Mouse (Mus musculus) hindlimb bud, embryonic 11.5 days (tissue): ENCODE results near the gene Slc6a4.
"Not testable (repeated sequence)": the region's sequence is repeated elsewhere in the genome, so short reads cannot be mapped to it uniquely, and the experiment has no call there.

Experiments used
- DNase-seq: peaks from one replicate; pipeline ENCODE4 v3.0.0-alpha.2; 2012; ENCODE audit warnings: low read depth, low spot score; ENCODE audit errors: extremely low spot score

Gene Slc6a4

DNA sequence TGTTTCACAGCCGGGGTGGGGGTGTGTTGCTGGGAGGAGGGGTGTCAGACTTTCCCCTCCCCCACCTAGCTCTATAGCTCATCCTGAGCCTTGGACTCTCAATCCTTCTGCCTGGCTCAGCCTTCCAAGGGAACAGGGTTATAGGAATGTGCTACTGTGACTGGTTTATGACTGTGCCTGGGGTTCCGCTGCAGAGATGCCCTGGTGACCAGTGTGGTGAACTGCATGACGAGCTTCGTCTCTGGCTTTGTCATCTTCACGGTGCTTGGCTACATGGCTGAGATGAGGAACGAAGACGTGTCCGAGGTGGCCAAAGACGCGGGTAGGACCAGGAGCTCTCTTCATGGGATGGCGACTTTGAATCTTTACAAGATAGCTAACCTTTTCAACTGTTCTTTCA, 19.6 kb downstream of the Slc6a4 start:
- no peak for DNase-seq

DNA sequence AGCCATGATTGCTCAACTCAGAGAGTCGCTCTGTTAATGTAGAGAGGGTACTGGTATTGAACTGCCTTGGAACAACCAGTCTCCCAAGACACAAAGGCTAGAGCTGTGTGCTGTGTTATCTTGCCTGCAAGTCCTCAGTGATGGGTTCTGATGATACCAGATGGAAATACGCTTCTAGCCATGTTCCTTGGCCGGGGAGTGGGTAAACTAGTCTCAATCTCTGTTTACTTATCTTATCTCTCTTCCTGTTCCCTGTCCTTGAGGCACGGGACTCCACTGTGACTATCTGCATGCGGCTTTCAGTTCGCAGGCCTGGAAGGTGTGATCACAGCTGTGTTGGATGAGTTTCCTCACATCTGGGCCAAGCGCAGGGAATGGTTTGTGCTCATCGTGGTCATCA, 21.1 kb downstream of the Slc6a4 start:
- DNase-seq: no peak

- no peak for DNase-seq
Measured at GRCm38 (mm10) chr11:77021749-77022396, 23.5 kb downstream of the Slc6a4 start.

DNA sequence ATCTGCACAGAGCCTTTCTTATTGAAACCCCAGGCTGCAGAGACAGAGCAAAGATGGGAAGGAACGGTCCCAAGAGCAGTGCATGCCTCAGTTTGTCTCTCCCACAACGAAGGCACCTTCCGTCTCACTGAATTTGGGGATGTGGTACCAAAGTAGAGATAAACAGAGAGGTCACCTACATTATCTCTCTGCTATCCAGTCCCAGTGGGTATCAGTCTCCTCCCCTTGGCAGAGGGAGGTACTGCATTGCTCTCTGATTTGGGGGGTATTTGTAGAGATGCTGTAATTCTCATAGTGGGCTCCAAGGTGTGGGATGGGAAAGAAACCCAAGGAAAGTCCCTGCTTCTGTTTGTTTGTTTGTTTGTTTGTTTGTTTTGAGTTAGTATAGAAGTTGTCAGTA, 28.2 kb downstream of the Slc6a4 start:
- no peak for DNase-seq

DNA sequence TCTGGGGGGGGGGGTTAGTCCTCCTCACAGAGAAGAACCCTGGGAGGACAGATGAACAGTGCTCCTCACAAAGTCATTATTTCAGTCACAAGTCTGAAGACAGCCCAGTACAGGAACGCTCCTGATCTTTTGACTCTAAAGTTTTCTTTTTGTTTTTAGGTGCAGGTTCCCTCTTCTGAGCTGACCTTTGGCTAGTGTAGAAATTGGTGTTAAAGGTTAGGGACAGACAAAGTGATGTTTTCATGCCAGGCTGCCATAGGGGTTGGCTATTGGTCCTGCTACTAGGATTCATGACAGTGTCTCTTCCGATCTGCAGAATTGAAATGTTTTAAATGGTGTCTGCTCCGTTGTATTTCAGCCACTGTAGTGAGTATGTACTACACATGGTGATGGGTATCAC, 29.8 kb downstream of the Slc6a4 start:
- no peak for DNase-seq

GRCm38 (mm10) chr11:77031151-77031934, 32.9 kb downstream of the Slc6a4 start:
- DNase-seq: no peak

DNA sequence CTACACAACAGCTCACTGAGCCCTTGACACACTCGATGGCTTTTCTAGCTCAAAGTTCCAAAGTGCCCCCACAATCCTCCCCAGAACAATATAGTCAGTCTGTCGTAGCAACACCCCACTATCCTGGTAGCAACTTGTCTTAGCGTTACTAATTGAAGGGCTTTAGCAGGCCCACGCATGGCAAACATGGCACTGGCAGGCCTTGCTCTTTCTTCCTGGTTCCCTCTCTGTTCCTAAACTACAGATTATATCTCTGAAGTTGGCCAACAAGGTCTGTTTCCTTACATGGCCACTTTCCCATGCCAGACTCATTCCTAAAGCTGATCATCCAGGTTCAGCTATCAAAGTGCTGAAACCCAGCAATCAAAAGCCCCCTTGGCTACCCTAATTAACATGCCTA, 43.5 kb downstream of the Slc6a4 start:
- no peak for DNase-seq

- no peak for DNase-seq
Measured at GRCm38 (mm10) chr11:77042816-77043215, 44.4 kb downstream of the Slc6a4 start.

DNA sequence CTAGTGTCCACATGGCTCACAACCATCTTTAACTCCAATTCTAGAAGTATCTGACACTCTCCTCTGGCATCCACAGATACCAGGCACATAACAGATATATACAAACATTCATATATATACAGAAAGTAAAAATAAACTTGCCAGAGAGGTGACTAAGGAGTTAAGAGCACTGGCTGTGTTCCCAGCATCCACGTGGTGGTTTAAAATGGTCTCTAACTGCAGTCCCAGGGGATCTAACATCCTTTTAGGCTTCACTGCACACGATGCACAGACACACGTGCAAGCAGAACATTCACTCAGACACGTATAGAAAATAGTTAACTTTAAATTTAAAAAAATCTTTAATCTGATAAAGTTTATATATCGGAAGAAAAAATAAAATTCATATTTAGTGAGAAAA, 63.5 kb downstream of the Slc6a4 start:
- no peak for DNase-seq

- DNase-seq: no peak
Measured at GRCm38 (mm10) chr11:77063406-77063805, 65.0 kb downstream of the Slc6a4 start.

- DNase-seq: no peak
Measured at GRCm38 (mm10) chr11:77068825-77069224, 70.4 kb downstream of the Slc6a4 start.

DNA sequence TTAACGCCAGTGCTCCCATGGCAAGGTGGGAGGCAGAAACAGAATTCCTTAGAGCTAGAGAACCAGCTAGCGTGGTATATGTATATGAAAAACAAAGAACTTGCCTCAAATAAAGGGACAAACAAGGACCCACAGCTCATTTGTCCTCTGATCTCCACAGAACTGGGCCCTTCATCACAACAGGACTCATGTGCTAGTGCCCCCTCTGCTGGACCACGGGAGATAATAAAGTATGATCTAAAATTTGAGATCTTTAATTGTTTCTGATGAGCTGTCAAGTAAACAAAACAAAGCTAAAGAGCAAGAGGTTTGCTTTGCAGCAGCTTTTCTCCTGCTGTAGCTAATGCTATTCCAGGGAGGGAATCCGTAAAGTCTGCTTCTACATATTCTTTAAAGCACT, 72.3 kb downstream of the Slc6a4 start:
- no peak for DNase-seq

GRCm38 (mm10) chr11:77077331-77077730, 78.9 kb downstream of the Slc6a4 start:
- not testable (repeated sequence) for DNase-seq

DNA sequence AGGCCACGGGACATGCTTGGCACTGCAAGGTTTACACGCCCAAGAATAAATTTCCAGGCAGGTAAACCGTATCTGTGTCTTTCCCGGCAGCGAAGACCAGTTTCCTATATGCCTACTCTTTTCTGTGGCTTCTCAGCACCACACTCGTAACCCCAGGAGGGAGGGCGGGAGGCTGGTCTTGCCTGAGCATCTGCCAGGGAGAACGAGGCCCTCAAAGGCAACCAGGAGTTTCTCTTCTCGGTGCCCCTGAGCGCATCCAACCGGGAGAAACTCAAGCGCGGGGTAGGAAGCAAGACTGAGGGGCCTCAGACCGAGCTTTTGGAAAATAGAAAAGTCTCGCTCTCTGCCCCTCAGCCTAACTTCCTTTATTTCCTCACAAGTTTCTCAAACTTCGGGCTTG, 79.4 kb downstream of the Slc6a4 start:
- DNase-seq: no peak

DNA sequence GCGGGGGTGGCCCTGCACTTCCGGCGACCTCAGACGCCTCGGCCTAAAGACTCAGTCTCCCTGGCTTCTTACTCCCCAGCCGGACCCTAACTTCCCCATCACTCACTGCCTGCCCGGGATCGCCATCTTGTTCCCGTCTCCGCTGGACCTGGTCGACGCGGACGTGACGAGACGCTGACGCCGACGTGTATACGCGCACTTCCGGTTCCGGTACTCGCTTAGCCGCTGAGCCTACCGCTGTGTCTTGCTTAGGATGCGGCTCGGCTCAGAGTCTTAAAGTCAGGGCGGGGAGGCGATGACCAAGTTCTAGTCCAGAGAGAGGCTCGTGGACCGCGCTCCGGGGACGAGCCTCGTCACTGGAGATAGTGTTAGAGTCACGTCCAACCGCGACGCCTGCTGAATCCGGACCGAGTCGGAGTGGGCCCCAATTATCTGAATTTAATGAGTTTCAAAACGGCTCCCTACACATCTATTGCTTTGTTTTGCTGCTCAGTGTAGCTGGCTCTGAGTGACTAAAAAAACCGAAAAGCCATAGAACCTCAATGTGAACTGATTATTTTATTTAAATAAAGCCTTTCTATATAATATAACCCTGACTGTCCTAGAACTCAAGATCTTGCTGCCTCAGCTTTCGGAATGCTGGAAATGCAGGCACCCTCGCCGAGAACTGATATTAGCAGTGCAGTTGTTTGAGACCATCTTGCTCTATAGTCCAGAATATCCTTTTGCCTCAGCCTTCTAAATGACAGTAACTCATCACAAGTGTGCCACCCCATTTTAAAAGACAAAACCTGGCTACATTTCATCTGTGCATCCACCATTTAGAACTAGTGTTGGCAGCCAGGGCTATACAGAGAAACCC, 80.1 kb downstream of the Slc6a4 start, which contains the start of gene Nsrp1:
TSS of gene Nsrp1 (minus strand) at position 163 of the 862 bp plus-strand sequence.
- DNase-seq: peak; percentile 83

DNA sequence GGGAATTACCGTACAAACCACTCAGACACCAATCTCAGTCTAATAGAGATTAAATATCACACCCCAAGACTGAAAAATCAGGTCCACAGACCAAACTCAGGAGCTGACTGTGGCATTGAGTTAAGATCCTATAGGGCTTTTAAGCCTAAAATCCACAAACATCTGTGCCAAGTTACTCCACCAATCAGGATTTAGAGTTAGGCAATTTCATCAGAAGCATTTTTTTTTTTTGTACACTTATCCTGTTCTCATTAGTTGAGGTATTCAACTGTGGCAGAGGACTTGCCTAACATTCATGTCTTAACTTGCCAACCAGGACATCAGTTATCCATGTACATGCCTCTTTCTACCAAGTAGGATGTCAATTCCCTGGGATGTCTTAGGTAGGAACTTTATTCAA, 81.0 kb downstream of the Slc6a4 start:
- no peak for DNase-seq
